Mouse (Mus musculus) CD4-positive naive resting alpha-beta T cell, adult 57 days (primary cell): ENCODE measurements around the gene Cyp4f16. TPM values are rescaled to one million over a fixed set of nuclear protein-coding genes. Genes with fewer than 3 reads are reported as not detected.

Experiments
- total RNA-seq: library from RNA; stranded (reverse); gene quantifications from one replicate; pipeline ENCODE4 v1.2.4, GENCODE M21; 2023

The Cyp4f16 gene
- total RNA-seq: 6.7 TPM

DNA sequence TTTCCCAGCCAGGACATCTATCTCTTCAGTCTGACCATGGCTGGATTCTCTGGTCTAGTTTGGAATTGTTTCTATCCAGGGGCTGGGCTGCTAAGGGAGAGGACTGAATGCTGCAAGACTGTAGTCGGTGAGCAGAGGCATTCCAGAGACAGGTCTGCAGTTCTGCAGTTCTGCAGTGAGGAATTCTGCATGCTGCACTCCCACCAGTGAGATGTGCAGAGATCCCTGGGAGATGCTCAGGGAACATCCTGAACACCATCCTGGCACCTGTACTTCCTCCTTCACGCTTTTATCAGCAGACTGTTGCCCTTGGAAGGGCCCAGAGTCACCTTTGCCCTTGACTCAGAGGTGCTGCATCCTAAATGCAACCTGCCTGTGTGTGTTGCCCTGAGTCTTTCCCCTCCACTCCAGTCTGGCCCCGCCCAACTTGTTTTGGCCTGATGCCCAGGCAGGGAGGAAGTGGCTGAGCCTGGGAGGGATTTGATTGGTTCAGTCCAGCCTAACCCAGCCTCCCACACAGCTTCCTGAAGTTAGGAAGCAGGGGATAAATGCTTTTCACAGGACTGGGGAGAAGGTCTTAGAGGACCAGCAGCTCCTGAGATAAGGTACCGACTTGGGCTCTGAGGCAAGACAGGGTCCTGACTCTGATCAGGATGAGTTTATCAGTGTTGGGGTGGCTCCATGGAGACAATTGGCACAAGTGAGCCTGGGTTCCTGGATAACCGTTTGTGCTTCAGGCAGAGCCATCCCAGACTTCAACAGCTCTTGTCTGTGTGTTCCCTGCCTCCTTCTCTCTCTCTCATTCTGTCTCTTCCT is at the start of gene Cyp4f16:
Gene Cyp4f16 (plus strand): TSS at position 508 of the 816 bp plus-strand sequence.

GRCm38 (mm10) chr17:32505851-32506728 is 30.3 kb upstream of the Cyp4f16 start, which contains the start of gene Cyp4f17:
Gene Cyp4f17, plus strand, starts transcription at chr17:32506050.

Other genes with a start within 250 kb of the Cyp4f16 start
- gene Akap8, start 215.3 kb upstream of the Cyp4f16 start, total RNA-seq: 356 TPM
- gene Akap8l, start 186.0 kb upstream of the Cyp4f16 start, total RNA-seq: 193 TPM
- 35.1 TPM for gene Wiz, start 147.1 kb upstream of the Cyp4f16 start, total RNA-seq
- 585 TPM for gene Rasal3, start 133.0 kb upstream of the Cyp4f16 start, total RNA-seq
- gene Pglyrp2, start 112.4 kb upstream of the Cyp4f16 start, total RNA-seq: 84.0 TPM
- not detected for gene Cyp4f39, start 83.8 kb upstream of the Cyp4f16 start, total RNA-seq
- 1.4 TPM for gene Cyp4f17, start 30.5 kb upstream of the Cyp4f16 start, total RNA-seq
- 0.44 TPM for gene Cyp4f37, start 84.8 kb downstream of the Cyp4f16 start, total RNA-seq
- gene Cyp4f40, start 122.3 kb downstream of the Cyp4f16 start, total RNA-seq: not detected
- not detected for gene Cyp4f15, start 149.1 kb downstream of the Cyp4f16 start, total RNA-seq